Mouse (Mus musculus): ENCODE data around the gene Actn4. TPM values are rescaled to one million over a fixed set of nuclear protein-coding genes. Genes with fewer than 3 reads are reported as not detected.
"Not testable (repeated sequence)": the region's sequence is repeated elsewhere in the genome, so short reads cannot be mapped to it uniquely, and the experiment has no call there.

The Actn4 gene
- polyA plus RNA-seq, 1 experiment = 465 TPM

DNA sequence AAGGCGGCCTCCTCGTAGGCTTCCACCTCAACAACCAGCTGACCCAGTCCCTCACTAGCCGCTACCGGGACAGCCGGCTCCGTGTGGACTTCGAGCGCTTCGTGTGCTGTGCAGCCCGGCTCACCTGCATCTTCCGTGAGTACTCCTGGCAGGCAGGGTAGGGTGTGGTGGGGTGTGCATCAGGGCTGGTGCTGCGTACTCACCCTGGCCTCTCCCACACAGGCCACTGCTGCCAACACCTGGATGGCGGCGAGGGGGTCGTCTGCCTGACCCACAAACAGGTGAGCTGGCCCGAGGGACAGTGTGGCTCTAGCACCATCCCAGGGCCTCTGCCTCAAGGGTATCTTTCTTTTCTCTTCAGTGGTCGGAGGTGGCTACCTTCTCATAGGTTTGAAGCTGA, 69.5 kb downstream of the Actn4 start:
- Histone ChIP-seq H3ac (ENCODE audit: control insufficient read depth, insufficient read length, low read depth) (no peak overlapping the region), H3K4me3 (ENCODE audit: insufficient read depth, poor library complexity, severe bottlenecking) (no peak overlapping the region), H3K79me2 (ENCODE audit: control insufficient read depth, insufficient read depth) (no peaks in the 10 kb centered on the region), H3K27me3 (ENCODE audit: control insufficient read depth, insufficient read depth, insufficient read length) (no peaks in the 10 kb centered on the region), H3K36me3 (ENCODE audit: control insufficient read depth, insufficient read depth) (peaks cover 58% of the 10 kb centered on the region), H3K79me3 (ENCODE audit: low read depth) (no peaks in the 10 kb centered on the region)
- TF ChIP-seq FOSL1 (IDR thresholded peaks at IDR 0.05; ENCODE audit: insufficient read depth, low read length, poor library complexity, severe bottlenecking) (no peak), CTCF (IDR thresholded peaks at IDR 0.05; ENCODE audit: control insufficient read depth, insufficient read depth, insufficient read length) (no peak), MYOG (IDR thresholded peaks at IDR 0.05; ENCODE audit: control insufficient read depth, extremely low read depth, insufficient read length) (no peak), MYOD1 (IDR thresholded peaks at IDR 0.05; ENCODE audit: control insufficient read depth, insufficient read length, low read depth) (no peak), USF1 (IDR thresholded peaks at IDR 0.05; ENCODE audit: low read depth) (no peak), CEBPB (IDR thresholded peaks at IDR 0.05; ENCODE audit: low read depth) (no peak), MAX (IDR thresholded peaks at IDR 0.05) (no peak)

DNA sequence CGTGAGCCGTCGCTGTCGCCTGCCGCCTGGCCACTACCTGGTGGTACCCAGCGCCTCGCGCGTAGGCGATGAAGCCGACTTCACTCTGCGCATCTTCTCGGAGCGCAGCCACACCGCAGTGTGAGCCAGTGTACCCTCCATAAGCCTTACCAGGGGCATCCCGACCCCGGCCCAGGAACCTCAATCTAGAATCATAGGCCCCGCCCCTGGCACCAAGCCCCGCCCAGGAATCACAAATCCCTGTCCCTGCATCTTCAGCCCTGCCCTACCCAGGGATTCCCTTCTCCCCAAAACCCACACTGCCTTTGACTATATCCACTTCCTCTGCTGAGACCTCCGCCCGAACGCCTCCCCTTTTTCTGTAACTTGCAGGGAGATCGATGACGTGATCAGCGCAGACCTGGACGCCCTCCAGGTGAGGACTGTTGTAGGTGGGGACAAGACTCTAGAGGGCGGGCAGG, 73.4 kb downstream of the Actn4 start:
- Histone ChIP-seq H3K27me3 (ENCODE audit: control insufficient read depth, insufficient read depth, insufficient read length) (no peaks in the 10 kb centered on the region), H3ac (ENCODE audit: control insufficient read depth, insufficient read length, low read depth) (no peak overlapping the region), H3K79me3 (ENCODE audit: low read depth) (no peaks in the 10 kb centered on the region), H3K4me3 (ENCODE audit: insufficient read depth, poor library complexity, severe bottlenecking) (no peak overlapping the region), H3K79me2 (ENCODE audit: control insufficient read depth, insufficient read depth) (no peaks in the 10 kb centered on the region), H3K36me3 (ENCODE audit: control insufficient read depth, insufficient read depth) (peaks cover 23% of the 10 kb centered on the region)
- no peak for TF ChIP-seq CEBPB (IDR thresholded peaks at IDR 0.05; ENCODE audit: low read depth)
- TF ChIP-seq MYOG (IDR thresholded peaks at IDR 0.05; ENCODE audit: control insufficient read depth, extremely low read depth, insufficient read length) = no peak
- TF ChIP-seq CTCF (IDR thresholded peaks at IDR 0.05; ENCODE audit: control insufficient read depth, insufficient read depth, insufficient read length) = no peak
- TF ChIP-seq FOSL1 (IDR thresholded peaks at IDR 0.05; ENCODE audit: insufficient read depth, low read length, poor library complexity, severe bottlenecking) = no peak
- no peak for TF ChIP-seq MAX (IDR thresholded peaks at IDR 0.05)
- TF ChIP-seq MYOD1 (IDR thresholded peaks at IDR 0.05; ENCODE audit: control insufficient read depth, insufficient read length, low read depth) = no peak
- TF ChIP-seq USF1 (IDR thresholded peaks at IDR 0.05; ENCODE audit: low read depth) = no peak

DNA sequence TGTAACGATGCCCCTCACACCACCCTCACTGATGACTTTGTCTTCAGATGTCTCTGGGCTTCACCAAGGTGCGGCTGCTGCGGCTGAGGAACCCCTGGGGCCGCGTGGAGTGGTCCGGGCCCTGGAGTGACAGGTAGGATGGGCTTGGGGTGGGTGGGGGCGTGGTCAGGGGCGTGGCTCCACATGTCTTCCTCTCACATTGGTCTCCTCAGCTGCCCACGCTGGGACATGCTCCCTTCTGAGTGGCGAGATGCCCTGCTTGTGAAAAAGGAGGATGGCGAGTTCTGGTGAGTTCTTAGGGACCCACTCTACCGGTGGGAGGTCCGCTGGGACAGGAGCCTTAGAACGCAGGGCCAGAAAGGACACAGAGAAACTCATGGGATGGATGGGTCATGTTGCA, 75.7 kb downstream of the Actn4 start:
- Histone ChIP-seq H3K79me2 (ENCODE audit: control insufficient read depth, insufficient read depth) (no peaks in the 10 kb centered on the region), H3K27me3 (ENCODE audit: control insufficient read depth, insufficient read depth, insufficient read length) (no peaks in the 10 kb centered on the region), H3K79me3 (ENCODE audit: low read depth) (no peaks in the 10 kb centered on the region), H3ac (ENCODE audit: control insufficient read depth, insufficient read length, low read depth) (no peak overlapping the region), H3K36me3 (ENCODE audit: control insufficient read depth, insufficient read depth) (peaks cover 3% of the 10 kb centered on the region), H3K4me3 (ENCODE audit: insufficient read depth, poor library complexity, severe bottlenecking) (no peak overlapping the region)
- TF ChIP-seq CTCF (IDR thresholded peaks at IDR 0.05; ENCODE audit: control insufficient read depth, insufficient read depth, insufficient read length) (no peak), MYOD1 (IDR thresholded peaks at IDR 0.05; ENCODE audit: control insufficient read depth, insufficient read length, low read depth) (no peak), CEBPB (IDR thresholded peaks at IDR 0.05; ENCODE audit: low read depth) (no peak), MYOG (IDR thresholded peaks at IDR 0.05; ENCODE audit: control insufficient read depth, extremely low read depth, insufficient read length) (no peak), MAX (IDR thresholded peaks at IDR 0.05) (no peak), FOSL1 (IDR thresholded peaks at IDR 0.05; ENCODE audit: insufficient read depth, low read length, poor library complexity, severe bottlenecking) (no peak), USF1 (IDR thresholded peaks at IDR 0.05; ENCODE audit: low read depth) (no peak)

DNA sequence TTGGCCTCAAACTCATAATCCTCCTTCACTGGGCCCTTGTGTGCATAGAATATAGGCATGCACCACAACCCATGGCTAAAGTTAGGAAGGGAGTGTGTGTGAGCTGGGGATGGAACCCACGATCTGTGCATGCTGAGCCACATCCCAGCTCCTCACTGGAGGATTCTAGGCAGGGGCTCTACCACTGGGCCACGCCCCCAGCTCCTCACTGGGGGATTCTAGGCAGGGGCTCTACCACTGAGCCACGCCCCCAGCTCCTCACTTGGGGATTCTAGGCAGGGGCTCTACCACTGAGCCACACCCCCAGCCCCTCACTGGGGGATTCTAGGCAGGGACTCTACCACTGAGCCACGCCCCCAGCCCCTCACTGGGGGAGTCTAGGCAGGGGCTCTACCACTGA, 78.4 kb downstream of the Actn4 start:
- H3K79me3 ChIP-seq (ENCODE audit: low read depth); H3K79me2 ChIP-seq (ENCODE audit: control insufficient read depth, insufficient read depth); H3K4me3 ChIP-seq (ENCODE audit: insufficient read depth, poor library complexity, severe bottlenecking); H3K36me3 ChIP-seq (ENCODE audit: control insufficient read depth, insufficient read depth); H3K27me3 ChIP-seq (ENCODE audit: control insufficient read depth, insufficient read depth, insufficient read length); H3ac ChIP-seq (ENCODE audit: control insufficient read depth, insufficient read length, low read depth): not testable (repeated sequence)

DNA sequence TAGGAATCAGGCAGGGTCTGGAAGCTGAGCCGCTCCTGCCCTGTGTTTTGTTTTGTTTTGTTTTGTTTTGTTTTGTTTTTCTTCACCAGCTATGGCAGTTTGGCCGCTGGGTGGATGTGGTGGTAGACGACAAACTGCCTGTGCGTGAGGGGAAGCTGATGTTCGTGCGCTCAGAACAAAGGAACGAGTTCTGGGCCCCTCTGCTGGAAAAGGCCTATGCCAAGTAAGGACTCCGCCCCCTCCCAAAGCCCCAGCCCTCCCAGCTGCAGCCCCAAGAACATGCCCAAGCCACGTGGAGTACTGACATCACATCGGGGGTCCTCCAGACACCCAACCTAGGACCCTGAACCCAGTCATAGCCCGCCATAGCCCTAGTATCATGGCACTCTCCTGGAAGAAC, 79.1 kb downstream of the Actn4 start:
- H3K79me3 ChIP-seq (ENCODE audit: low read depth) = no peaks in the 10 kb centered on the region
- H3K4me3 ChIP-seq (ENCODE audit: insufficient read depth, poor library complexity, severe bottlenecking) = no peak overlapping the region
- TF ChIP-seq MYOD1 (IDR thresholded peaks at IDR 0.05; ENCODE audit: control insufficient read depth, insufficient read length, low read depth) = no peak
- TF ChIP-seq FOSL1 (IDR thresholded peaks at IDR 0.05; ENCODE audit: insufficient read depth, low read length, poor library complexity, severe bottlenecking) = no peak
- TF ChIP-seq CTCF (IDR thresholded peaks at IDR 0.05; ENCODE audit: control insufficient read depth, insufficient read depth, insufficient read length) = no peak
- TF ChIP-seq MYOG (IDR thresholded peaks at IDR 0.05; ENCODE audit: control insufficient read depth, extremely low read depth, insufficient read length) = no peak
- no peak for TF ChIP-seq USF1 (IDR thresholded peaks at IDR 0.05; ENCODE audit: low read depth)
- H3ac ChIP-seq (ENCODE audit: control insufficient read depth, insufficient read length, low read depth) = no peak overlapping the region
- H3K36me3 ChIP-seq (ENCODE audit: control insufficient read depth, insufficient read depth) = no peaks in the 10 kb centered on the region
- H3K27me3 ChIP-seq (ENCODE audit: control insufficient read depth, insufficient read depth, insufficient read length) = no peaks in the 10 kb centered on the region
- H3K79me2 ChIP-seq (ENCODE audit: control insufficient read depth, insufficient read depth) = no peaks in the 10 kb centered on the region

DNA sequence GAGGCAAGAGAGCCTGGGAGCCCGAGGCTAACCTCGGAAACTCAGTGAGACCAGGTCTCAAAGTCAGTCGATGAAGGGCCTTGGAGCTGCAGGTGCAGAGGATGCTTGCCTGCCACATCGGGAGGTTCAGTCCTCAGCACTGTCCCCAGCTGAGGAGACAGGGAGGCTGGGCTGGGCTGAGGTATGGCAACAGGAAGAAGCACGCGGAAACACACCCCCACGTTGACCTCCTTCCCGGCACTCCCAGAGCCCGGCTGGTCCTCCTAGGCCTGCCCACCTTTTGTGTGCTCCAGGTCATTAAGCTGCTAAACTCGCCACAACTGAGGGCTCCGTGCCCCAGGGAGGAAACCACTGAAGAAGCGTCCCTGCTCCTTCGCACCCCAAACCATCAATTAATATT, 80.9 kb downstream of the Actn4 start, which contains the start of gene Capn12:
Gene Capn12 (plus strand): TSS at position 224 of the 400 bp plus-strand sequence.
- H3K36me3 ChIP-seq (ENCODE audit: control insufficient read depth, insufficient read depth) = no peaks in the 10 kb centered on the region
- no peak for TF ChIP-seq MAX (IDR thresholded peaks at IDR 0.05)
- no peaks in the 10 kb centered on the region for H3K79me3 ChIP-seq (ENCODE audit: low read depth)
- H3K79me2 ChIP-seq (ENCODE audit: control insufficient read depth, insufficient read depth) = no peaks in the 10 kb centered on the region
- no peak within 1 kb of the TSS for H3ac ChIP-seq (ENCODE audit: control insufficient read depth, insufficient read length, low read depth)
- no peaks in the 10 kb centered on the region for H3K27me3 ChIP-seq (ENCODE audit: control insufficient read depth, insufficient read depth, insufficient read length)
- H3K4me3 ChIP-seq (ENCODE audit: insufficient read depth, poor library complexity, severe bottlenecking) = no peak within 1 kb of the TSS
